Mouse (Mus musculus) urinary bladder, adult 18-20 months (tissue): ENCODE measurements around the gene Msantd4.
A peak's percentile ranks its signal among the peaks of the same experiment; 100 is the strongest.
"Not testable (repeated sequence)": the region's sequence is repeated elsewhere in the genome, so short reads cannot be mapped to it uniquely, and the experiment has no call there.

Experiments
- DNase-seq, 2 experiments: peaks; one replicate each; pipeline ENCODE4 v3.0.0; 2022; ENCODE audit warnings: low spot score in 2 of 2, mixed read lengths in 2 of 2

The Msantd4 gene

DNA sequence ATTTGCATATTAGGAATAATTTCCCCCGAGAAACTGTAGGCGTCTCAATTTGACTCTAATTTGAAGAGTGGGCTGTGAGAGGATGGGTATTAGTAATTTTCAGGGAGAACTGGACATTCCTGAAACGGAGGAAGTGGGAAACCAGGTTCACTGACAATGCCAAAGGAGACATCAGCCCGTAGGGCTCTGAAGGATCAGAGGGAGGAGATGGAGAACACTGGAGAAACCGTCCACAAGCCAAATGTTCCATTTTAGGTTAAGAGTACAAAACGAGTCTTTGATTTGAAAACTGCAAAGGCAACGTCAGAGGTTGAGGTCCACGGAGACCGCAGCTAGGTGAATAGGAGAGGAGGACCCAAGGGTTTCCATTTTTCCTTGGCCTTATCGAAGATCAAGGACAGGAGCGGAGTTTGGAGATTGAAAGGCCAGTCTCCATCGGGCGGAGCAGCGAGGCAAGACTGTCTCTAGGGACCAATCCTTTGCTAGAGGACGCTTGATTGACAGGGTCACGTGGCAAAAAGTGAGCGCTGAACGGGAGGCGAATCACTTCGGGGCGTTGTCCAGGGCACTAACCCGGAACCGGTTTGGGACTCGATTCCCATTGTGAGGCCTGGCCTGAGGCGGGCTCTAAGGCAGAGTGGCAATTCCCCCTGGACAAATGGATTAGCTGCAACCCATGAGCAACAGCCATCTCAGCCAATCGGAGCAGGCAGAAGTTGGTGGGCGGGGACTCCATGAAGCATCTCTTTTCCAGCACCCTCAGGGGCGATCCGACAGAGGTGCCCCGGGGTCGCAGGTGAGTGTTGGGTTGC is at the start of gene Msantd4:
Gene Msantd4 (plus strand): TSS at position 735 of the 812 bp plus-strand sequence.
- DNase-seq: peak; percentile 93 to 99

DNA sequence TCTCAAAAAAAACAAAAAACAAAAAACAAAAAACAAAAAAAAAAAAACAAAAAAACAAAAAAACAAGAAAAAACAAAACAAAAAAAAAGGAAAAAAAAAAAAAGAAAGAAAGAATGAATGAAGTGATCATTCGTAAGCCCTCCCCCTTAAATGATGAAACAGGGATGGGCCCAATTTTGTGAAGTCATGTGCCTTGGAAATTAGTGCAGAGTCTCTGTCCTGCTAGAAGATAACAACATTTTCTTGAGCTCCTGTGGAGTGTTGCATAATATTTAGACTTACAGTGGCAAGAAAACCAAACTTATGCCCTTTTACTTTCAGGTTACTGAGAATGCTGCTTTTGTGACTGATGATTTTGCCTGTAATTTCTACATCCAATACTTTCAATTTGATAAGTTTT is 23.2 kb upstream of the Msantd4 start:
- DNase-seq: no peak

GRCm38 (mm10) chr9:4376640-4377120 is 318 bp downstream of the Msantd4 start:
- DNase-seq: no peak

GRCm38 (mm10) chr9:4400801-4401200 is 24.4 kb downstream of the Msantd4 start:
- DNase-seq: not testable (repeated sequence)
